Mouse (Mus musculus) inflammation-experienced regulatory T-cells, adult 6 months (primary cell): ENCODE measurements around the gene St6gal1. TPM values are rescaled to one million over a fixed set of nuclear protein-coding genes. Genes with fewer than 3 reads are reported as not detected.

Experiments
- ATAC-seq: one replicate; pipeline ENCODE4 v1.8.0; 2017
- polyA plus RNA-seq, 3 experiments: library from polyadenylated mRNA; unstranded; fragments of 100-300 nt; shearing (Covaris generic); gene quantifications; one replicate each; pipeline ENCODE4 v1.2.1; 2017

The St6gal1 gene
- polyA plus RNA-seq, 3 experiments from 2014 or later: 24.7 to 67.7 (median 66.3) TPM

DNA sequence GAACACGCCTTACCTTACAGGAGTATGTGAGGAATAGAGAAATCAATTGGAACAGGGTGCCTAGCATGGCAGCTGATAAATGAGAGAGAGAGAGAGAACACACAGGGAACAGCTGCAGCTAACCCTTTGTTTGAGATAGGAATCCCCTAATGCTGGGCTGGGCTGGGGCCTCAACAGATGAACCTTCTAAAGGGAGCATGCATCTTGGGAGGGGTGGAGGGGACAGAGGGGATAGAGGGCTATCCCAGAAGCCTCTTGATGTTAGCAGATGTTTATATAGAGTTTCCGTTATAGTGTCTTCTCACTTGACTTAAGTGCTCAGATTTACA lies 26.9 kb downstream of the St6gal1 start:
- no peak for ATAC-seq

DNA sequence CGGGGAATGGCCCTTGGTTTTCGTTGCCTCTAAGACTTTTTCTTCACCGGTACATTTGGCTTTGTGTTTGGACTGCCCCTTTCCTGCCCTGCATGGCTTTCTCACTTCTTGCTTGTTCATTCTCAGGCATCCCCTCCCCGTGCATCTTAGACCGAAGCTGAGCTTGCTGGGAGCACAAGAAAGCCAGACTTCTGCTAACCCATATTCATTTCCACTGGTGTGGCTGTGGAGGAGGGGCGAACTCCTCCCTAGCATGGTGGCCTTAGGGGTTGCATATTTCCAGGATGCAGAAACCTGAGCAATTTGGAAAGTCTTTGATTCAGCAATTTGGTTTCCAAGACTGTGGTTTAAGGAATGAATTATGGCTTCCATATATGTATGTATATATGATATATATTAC lies 29.1 kb downstream of the St6gal1 start:
- ATAC-seq: no peak

- ATAC-seq: no peak
Observed at GRCm38 (mm10) chr16:23254062-23254461, 29.5 kb downstream of the St6gal1 start.

GRCm38 (mm10) chr16:23256638-23257037 lies 32.1 kb downstream of the St6gal1 start:
- ATAC-seq: no peak

DNA sequence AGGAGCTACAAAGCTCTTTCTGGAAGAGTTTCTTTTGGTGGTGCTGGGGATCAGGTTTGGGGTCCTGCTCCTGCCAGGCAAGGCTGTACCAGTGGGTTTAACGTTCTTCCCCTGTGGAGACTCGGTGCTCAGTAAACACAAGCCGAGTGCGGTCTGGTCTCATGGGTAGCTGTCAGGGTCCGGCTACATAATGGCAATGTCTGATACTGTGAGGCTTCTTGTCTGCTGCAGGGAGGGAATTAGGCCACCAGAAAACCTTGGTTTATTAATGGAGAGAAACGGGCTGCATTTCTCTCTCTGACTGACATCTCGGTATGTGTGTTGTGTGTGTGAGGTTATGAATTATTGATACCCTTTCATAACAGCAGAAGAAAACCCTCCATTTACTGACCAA lies 33.9 kb downstream of the St6gal1 start:
- no peak for ATAC-seq

- ATAC-seq: no peak
Observed at GRCm38 (mm10) chr16:23258823-23259457, 34.4 kb downstream of the St6gal1 start.

- ATAC-seq: no peak
Observed at GRCm38 (mm10) chr16:23259580-23259979, 35.0 kb downstream of the St6gal1 start.

- ATAC-seq: peak; percentile 85
Observed at GRCm38 (mm10) chr16:23262131-23262768, 37.7 kb downstream of the St6gal1 start.

DNA sequence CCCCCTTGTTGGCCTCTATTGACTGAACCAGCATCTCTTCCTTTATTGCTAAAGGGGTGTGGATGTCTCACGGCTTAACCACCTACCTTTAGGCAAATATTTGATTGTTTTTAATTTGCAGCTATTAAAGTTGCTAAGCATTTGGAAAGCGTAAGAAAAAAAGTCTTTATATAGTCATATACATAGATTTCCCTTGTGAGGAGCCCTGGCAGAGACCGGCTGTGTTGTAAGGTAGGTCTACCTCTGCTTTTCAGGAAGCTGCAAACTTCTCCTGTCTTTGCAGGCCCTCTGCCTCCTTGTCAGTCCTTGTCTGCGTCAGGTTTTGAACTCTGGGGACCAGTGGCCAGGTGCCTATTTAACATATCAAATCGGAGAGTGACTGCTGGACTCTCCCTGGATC lies 38.3 kb downstream of the St6gal1 start:
- ATAC-seq: peak; percentile 13

GRCm38 (mm10) chr16:23264999-23265398 lies 40.5 kb downstream of the St6gal1 start:
- ATAC-seq: no peak

DNA sequence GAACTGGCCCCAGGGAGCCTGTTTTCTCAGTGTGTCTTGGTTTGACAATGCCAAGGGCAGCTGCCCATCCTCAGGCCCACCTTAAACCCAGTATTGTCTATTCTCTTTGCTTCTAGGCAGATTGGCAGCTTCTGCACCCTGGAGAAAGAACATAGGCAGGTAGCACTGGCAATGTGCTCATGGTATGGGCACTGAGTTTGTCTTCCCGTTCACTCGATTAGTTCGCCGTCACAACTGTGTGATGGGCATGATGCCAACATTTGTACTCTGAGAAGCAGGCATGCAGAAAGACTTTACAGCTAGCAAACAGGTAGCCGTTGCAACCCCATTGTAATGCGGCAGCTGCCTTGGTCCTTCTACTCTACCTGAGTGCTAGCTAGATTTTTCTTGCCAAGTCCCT lies 40.9 kb downstream of the St6gal1 start:
- ATAC-seq: no peak

DNA sequence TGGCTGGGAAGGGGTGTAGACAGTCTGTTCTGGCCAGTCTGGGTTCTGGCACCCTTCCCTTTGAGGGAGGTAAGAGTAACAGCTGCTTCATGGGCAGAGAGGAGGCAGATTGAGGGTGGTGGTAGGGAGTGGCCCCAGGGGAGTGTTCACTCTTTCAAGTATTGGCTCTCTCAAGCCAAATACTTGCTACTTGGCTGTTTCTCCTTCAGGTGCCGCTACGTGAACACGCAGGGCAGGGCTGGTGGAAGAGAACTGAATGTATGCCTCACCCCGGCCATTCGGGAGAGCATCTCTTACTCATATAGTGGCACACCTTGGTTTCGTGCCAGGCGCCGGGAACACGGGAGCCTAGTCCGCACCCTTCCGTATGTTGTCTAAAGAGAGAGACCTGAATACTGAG lies 41.8 kb downstream of the St6gal1 start:
- ATAC-seq: no peak

GRCm38 (mm10) chr16:23266896-23267295 lies 42.4 kb downstream of the St6gal1 start:
- no peak for ATAC-seq

DNA sequence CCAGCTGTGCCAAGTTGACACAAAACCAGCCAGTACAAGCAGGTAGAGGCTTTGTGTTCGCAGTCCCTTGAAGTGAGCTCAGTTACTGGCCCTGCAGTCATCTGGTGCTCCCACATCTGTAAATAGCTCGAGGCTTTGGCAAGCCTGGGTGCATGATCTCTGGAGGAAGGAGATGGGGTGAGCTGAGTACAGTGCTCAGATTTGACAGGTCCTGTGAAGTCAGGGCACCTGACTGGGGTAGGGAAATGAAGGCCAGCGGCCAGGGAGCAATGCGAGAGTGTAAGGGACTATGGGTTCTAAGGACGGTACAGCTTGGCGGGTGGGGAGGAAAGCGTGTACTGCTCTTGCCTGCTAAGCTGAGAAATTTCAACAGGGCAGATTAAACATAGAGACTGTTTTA lies 43.7 kb downstream of the St6gal1 start:
- no peak for ATAC-seq

DNA sequence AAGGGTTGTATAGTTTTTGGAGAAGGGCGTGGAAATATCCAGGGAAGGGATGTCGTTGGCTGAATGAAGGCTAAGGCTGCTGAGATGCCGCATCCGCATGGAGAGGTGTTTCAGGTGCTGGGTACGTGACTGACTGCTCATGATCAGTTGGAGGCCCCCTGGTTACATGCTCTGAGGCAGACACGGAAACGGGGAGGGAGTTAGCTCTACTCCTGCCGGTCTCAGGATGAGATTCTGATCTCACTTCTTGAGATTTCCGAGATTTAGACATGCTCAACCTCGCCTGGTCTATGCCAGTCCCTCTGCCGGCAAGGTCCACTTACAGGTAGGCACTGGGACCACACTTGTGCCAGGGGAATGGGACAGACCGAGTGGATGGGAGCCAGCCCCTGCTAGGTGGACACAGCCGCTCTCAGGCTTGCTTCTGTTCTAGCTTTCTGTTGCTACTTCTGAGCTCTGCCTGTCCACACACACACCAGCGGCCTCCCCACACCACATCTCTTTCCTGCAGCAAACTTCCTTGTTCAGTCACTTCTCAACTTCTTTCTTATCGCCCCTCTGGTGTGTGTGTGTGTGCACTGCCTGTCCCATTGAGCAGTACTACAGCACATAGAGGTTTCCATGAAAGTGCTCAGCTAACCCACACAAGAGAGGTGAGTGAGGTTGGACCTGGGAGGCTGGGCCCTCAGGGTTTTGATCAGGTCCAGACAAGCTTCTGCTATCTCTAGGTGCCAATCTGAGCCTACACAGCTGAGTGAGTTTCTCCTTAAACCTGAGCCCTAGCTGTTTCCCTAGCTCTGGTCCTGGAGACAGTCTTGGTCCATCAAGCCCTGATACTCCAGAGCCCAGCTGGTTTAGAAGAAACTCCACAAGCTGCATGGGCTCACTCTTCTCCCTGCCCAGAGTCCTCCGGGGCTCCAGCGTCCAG lies 44.8 kb downstream of the St6gal1 start:
- ATAC-seq: peak; percentile 23

DNA sequence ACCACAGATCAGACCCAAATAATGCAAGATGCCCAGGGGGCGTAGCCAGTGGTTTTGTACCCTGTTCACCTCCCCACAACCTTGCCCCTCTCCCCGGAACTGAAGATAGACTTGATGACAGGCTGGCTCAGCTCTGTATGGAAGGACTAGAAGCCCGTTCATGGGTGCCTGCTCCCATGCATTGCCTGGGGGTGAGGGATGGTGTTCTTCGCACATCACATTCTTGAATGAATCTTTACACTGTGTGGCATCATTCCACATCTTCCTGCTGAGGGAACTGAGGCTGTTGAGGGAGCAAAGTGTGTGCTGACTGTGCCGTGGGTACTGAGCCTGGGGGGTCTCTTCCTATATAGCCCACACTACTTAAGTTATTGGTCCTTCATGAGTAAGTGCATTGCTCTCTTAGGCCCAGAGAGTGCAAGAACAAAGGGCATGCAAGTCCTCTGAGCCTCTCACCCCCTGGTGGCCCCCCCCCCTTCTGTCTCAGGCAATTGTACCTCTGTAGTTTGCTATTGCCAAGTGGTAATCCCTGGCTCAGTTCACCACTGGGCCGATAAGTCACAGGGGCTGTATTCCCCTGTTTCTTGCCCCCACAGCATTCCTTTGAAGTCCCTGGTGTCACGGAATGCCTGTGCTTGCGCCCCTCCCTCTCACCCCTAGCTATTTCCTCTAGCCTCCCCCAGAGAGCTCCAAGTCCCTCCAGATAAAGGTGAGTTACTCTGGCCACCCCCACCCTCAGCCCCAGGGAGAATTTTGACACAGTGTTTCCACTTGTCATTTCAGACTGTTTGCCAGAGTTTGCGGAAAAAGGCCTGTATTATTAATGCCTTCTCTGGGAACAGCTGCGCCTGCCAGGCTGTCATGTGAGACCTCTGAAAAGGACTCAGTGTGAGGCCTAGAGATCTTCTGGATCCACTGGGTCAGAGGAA lies 45.7 kb downstream of the St6gal1 start:
- peak; percentile 20 for ATAC-seq

GRCm38 (mm10) chr16:23270913-23271253 lies 46.3 kb downstream of the St6gal1 start:
- ATAC-seq: no peak

GRCm38 (mm10) chr16:23271746-23272520 lies 47.4 kb downstream of the St6gal1 start:
- ATAC-seq: no peak

GRCm38 (mm10) chr16:23272521-23273230 lies 48.1 kb downstream of the St6gal1 start:
- ATAC-seq: no peak

DNA sequence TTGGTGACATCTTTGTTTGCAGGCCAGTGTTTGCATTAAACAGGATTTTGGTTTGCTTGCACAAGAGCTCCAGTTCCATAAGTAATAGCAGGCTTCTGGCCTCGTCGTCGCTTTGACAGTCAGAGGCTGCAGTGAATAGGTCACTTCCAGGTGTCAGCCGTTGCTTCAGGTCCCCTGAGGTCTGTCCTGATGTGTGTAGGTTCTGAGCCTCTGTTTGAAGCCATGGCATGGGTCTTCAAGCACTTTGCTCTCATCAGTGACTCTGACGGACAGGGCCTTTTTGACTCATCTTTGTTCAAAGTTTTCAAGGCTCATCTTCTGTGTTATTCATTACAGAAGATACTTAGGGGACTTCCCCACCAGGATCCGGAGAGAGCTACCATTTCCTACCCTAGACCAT lies 49.5 kb downstream of the St6gal1 start:
- ATAC-seq: peak; percentile 69
